Mouse (Mus musculus) small intestine, adult 2 months (tissue): ENCODE data around the gene Myod1.

Experiments used
- CTCF ChIP-seq: fragments of 200-500 bp; IDR thresholded peaks from 2 replicates; pipeline ENCODE4 v1.5.1; 2012; ENCODE audit warnings: low read depth, mild to moderate bottlenecking, control low read depth, inconsistent platforms, low read length, moderate library complexity, mixed read lengths; ENCODE audit not compliant: insufficient replicate concordance, insufficient read length; ENCODE audit errors: extremely low read depth
- POLR2A ChIP-seq: fragments of 200-500 bp; IDR thresholded peaks from 2 replicates; pipeline ENCODE4 v1.6.1; 2012; ENCODE audit warnings: low read depth, mild to moderate bottlenecking, control low read depth, inconsistent platforms, low read length, moderate library complexity

DNA sequence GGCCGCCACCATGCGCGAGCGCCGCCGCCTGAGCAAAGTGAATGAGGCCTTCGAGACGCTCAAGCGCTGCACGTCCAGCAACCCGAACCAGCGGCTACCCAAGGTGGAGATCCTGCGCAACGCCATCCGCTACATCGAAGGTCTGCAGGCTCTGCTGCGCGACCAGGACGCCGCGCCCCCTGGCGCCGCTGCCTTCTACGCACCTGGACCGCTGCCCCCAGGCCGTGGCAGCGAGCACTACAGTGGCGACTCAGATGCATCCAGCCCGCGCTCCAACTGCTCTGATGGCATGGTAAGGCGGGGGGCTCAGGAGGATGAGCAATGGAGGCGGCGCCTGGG lies 703 bp downstream of the Myod1 start:
- TF ChIP-seq CTCF: no peak
- no peak for TF ChIP-seq POLR2A
